Mouse (Mus musculus) right cerebral cortex, postnatal 25 days (tissue): ENCODE results near the gene Sspo.

ENCODE experiments used
- DNase-seq: peaks from one replicate; pipeline ENCODE4 v3.0.0; 2022

Sspo gene

DNA sequence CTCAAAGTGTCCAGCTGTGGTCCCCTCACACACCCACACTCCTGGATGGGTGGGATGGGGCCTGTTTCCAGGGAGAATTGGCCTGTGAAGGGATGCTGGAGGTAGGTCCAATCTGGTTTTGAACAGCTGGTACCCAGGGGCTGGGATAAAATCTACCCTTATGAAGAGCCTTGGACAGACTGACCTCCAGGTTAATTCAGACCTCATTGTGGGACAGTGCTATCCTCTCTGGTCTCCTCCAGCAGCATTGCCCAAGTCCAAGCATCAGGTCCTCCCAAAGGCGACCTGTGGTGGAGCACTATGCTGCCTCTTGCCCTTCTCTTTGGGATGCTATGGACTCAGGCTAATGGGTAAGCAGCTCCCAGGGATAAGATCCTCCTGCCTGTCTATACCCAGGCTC is at the start of gene Sspo:
Gene Sspo (plus strand): TSS at position 301 of the 400 bp plus-strand sequence.
- DNase-seq: no peak

DNA sequence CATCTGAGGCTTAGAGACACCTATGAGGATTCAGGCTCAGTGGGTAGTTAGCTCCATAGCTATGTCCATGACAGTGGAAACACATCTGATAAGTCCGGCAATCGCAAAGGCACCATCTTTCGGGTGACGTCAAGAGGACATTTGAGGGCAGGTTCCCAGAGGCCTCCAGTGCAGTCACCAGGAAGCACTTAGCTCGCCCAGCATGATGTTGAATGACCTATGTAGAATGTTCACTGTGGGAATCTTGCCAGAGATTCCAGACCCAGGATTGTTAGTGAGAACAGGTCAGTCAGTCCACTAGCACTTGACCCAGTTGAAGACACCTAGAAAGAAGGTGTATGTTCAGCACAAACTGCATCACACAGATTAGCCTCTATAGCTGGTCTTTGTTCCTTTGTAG is 48.1 kb upstream of the Sspo start:
- no peak for DNase-seq

DNA sequence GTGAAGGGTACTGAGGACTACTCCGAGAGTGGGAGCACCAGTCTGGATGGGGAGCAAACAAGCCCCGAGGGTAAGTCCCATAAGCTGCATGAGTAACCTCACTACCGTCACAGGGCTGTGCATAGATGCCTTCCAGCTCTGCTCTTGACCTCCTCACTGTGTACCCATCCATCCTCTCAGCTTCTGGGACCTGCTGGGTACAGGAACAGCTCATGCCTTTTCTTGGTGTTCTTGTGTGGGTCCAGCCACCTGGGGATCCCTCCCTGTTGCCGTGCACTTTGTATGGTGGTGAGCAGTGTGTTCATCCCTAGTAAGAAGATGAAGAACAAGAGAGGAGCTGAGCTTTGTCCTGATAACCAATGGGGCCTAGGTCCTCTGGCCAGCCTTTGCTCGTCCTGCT is 44.0 kb upstream of the Sspo start:
- DNase-seq: no peak

DNA sequence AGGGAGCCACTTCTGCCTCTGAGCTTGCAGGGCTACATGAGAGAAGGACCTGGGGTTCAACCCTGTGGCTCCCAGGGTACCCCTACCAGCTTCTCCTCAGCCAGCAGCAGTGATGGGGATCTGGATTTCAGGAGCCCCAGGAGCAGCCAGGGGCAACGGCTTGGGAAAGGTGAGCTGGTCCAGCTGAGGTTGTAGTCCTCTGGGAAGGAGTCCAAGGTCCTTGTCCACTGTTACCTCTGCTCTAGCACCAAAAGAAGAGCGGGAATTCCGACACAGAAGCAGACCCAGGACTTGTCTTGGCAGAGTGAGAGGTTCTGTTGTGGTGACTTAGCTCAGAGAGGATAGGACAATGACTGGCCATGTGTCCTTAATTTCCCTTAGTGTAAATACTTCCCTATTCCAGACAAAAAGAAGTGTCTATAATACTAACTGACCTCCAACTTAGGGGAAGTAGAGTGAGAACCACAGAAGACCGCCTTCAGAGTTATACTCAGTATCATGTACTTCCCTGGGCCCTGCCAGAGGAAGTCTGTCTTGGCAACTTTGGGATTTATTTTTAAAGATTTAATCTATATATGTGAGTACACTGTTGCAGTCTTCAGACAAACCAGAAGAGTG is 38.2 kb upstream of the Sspo start:
- no peak for DNase-seq

DNA sequence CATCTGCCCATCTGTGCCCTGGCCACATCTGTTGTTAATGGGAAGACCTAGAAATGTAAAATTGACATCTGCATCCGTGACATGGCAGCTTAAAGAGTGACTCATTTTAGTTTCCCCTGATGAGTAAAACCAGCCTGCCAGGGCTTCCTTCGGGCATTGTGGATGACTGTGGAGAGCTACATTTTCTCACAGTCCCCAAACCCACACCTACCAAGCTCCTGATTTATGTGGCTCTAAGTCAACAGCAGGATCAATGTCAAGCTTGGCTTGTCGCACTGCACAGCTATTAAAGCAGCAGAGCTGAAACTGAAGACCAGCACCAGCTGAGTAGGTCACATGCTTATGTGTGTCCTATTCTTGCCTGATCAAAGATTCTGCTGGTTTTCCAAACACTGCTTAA is 37.5 kb upstream of the Sspo start:
- no peak for DNase-seq

DNA sequence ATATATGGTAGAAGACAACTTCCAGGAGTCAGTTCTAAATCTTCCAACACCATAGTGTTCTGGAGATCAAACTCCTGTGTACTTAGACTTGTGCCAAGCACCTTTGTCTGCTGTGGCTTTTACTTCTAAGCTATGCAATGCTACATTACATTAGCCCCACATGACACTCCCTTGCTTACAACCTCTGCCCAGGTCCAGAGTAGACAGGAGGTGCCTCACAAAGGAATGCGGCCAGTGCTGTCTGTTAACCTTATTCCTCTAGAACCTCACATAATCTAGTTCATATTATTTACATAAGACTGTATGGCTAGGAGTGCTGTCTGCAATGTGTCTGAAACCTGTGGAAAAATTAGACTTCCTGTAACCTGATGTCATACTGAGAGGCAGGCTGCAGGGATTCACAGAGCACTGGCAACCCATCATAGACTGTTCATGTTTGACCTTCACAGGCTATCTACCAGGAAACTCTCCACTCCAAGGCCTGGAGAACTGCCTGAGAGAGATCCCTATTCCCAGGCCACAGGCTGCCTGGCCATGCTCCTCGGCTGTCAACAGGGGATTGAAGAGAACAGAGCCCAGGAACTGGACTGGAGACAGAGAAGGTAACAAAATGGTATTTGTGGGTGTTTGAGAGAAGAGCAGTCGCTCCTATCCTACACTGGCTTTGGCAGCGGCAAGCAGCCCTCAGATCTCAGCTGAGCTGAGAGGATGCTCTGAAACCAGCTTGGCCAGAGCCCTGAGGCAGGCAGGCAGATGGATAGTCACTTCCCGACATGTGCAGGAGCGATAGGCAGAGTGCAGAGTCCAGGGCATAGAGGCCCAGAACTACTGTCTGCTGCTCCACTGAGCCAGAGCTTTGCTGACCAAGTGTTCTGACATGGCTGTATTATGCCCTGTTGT is 36.6 kb upstream of the Sspo start:
- DNase-seq: no peak

DNA sequence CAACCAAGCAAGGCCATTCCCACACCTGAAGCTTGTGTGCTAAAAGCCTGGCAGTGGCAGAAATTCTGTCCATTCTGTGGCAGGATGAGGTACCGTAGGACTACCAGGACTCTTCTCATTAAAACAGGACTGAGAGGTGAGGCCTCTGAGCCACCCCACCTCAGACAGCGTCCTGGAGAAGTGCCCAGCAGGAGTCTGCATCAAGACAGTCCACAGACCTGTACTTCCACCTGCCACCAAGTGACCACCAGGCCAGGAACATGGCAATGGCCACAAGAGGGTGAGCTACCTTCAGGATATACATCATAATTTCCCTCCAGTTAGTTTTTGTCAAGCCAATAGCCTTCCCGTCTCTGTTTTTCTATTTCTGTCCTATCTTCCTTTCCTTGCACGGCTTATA is 35.9 kb upstream of the Sspo start:
- DNase-seq: no peak

DNA sequence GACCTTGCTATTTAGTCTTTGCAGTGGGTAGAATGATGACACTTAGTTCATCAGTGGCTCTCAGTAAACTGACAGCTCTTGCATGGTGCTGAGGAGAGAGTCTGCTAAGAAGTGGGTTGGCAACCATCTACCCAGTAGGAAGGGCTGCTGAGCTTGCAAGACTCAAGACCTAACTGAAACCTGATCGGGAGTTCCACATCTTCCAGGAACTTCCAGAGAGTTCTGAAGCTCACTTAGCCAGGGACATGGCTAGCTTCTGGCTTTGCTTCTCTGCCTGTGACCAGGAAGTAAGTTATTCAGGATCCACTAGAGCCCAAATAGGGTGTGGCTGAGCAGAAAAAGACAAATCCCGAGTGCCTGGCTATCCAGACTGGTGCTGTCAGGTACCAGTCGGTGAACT is 35.4 kb upstream of the Sspo start:
- no peak for DNase-seq

DNA sequence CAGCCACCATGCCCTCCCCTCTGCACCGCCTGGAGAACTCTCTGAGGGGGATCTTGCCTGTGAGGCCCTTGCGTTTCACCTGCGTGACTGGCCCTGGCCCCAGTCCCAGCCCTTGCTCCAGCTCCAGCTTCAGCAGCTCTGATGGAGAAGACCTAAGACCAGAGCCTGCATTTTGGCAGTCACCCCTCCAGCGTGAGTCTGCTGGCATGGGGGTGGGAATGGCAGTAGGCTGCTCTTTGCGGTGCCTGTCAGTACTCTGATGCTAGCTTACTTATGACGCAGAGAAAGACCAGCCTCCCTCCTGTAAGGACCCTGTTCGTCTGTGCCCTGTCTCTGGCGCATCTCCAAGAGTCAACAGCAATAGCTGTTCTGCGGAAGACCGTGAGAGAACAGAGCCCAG is 34.9 kb upstream of the Sspo start:
- DNase-seq: no peak

DNA sequence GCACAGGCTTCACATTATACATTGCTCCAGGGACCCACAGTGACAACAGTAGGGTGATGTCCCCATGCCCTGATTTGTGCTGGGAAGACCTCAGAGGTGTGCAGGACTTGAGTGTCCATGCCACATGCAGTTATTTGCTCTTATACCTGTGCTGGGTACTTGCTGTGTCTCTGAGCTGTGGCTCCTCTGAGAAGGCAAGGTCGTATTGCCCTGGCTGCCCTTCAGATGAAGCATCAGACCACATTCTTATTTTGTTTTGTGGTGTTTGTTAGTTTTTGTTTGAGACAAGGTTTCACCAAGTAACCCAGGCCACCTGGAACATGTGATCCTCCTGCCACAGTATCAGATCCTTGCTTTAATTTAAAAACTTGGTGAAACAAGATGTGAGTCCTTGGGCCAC is 33.1 kb upstream of the Sspo start:
- no peak for DNase-seq

DNA sequence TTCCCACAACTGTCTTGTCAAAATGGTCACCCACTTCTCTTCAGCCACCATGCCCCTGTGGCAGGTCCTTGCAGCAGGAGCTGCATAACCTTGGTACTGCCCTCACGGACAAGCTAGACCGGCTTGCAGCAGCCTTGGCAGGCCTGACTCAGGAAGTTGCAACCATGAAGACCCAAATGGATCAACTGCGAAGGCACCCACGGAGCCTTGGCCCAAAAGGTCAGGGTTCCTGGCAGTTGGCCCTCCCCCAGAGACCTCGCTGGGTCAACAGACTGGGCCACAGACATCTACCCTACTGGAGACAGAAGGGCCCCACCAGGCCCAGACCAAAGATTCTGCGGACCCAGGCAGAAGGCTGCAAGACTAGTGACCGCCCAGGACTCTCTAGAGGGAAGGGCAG is 32.4 kb upstream of the Sspo start:
- DNase-seq: no peak

DNA sequence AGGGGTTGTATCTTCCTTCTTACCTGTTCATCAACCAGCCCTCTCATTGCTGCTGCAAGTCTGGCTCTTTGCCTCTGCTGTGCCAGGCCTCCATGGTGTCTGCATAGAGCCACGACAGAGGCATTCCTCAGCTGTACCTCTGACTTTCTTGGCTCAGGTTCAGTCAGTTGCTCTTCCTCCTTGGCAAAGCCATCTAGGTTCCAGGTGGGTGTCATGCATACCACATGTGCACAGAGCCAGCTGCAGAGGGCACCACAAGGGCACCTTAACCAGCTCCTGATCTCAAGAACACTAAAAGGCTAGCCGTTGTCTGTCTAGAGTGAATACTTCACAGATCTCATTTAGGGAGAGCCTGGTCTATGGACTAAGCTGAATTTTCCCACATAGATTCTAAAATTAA is 31.5 kb upstream of the Sspo start:
- DNase-seq: no peak

DNA sequence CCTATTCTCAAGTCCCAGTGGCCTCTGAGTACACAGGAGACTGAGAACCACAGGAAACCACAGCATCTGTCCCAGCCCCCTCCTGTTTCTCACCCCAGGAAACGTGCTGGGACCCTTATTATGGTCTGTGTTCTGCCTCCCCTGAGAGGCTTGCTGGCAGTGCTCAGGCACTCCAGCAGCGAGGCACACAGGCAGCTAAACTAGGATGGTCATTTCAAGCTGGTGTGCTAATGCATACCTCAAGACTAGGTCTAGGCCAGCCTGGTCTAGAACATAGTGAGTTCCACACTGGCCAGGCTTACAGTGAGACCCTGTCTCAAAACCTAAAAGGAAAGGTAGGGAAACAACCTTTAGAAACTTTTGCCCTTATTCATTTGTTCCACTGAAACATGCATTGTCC is 27.4 kb upstream of the Sspo start:
- no peak for DNase-seq

DNA sequence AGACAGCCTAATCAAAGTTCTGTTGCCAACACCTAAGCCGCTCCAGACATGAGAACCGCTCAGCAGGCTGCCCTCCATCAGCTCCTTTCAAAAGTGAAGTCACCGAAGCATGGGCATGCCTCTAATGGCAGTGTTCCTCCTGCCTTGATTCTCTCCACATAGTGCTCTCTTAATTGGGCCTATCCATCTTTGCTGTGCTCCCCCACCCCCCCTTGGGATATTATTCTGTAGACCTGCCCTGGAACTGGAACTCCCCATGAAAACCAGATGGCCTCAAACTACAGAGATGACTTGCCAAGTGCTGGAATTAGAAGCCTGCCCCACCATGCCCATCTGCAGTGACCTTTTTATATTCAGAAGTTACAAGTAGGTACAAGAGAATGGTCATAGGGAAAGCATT is 24.7 kb upstream of the Sspo start:
- DNase-seq: no peak

DNA sequence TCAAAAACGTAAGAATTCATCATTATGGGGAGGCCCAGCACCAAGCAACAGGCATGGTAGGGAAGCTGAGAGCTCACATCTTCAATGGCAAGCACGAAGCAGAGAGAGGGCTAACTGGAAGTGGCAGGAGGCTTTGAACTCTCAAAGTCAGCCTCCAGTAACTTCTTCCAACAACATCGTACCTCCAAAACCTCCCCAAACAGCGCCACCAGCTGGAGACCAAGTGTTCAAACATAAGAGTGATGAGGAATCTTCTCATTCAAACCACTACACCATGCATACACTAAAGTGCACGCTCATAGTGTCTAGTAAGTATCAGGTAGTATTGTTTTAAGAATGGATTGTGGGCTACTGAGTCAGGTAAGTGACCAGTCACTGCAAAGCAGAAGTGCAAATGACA is 24.0 kb upstream of the Sspo start:
- no peak for DNase-seq

DNA sequence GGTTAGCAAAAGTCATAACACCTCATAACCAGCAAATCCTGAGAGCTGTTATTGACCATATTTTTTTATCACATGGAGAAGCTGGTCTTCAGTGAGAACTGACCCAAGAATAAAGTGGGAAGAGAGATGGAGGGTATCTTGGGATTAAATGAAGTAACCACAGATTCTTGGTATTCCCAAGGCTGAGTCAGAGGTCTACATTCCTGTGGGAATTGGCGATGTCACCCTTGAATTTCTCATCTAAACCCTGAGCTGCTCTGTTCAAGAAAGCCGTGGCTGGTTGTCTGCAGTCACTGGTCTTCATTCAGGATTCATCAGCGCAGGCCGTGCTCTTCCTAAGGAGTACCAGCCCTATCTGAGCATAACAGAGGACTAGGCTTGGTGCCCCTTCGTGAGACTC is 21.1 kb upstream of the Sspo start:
- DNase-seq: no peak

DNA sequence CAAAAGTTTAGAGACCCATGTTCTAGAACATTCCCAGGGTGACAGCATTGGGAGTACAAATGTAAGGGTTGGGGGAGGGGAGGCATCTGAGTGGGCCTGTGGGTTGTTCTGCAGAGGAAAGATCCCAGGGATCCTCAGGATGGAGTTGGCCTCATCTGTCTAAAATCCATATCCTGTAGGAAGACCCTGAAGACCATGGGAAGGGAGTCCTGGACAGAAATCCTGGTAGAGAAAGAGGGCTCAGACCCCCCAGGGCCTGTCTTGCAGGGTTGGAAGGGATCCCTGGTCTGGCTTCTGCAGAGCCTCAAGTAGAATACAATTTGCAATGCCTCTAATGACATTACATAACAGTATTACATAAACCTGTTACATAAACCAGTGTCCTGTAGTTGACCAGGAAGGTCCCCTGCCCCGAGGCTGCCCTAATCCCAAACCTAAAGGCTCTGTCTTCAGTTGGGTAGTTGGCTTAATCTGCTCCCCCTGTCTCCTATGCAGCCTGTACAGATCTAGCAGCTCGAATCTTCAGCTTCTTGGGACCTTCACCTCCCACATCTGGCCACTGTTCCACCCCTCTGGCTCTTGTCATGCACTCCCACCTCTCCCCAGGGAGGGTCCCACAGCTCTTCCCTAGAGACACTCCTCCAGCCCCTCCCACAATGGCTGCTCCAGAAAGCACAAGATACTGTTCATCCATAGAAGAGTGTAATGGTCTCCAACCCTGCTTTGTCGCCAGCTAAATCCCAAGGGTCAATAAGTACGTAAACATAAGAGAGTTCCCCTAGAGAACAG is 19.1 kb upstream of the Sspo start:
- no peak for DNase-seq

DNA sequence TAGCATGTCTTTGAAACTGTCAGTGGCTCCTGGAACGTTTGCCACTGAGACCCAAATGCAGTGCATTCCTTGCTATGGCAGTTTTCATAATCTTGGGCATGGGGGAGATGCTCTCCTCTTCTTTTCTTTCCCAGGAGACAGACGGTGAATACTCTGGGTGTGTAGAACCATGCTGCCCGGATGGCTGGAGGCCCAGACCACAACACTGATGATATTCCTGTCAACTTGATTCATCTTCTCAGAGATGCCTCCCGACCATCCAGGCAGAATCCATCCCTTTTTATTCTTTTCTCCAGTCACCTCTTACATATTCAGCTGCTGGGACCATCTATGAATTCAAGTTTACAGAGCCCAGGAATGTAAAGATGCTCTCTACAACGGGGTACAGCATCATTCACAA is 17.3 kb upstream of the Sspo start:
- DNase-seq: no peak

DNA sequence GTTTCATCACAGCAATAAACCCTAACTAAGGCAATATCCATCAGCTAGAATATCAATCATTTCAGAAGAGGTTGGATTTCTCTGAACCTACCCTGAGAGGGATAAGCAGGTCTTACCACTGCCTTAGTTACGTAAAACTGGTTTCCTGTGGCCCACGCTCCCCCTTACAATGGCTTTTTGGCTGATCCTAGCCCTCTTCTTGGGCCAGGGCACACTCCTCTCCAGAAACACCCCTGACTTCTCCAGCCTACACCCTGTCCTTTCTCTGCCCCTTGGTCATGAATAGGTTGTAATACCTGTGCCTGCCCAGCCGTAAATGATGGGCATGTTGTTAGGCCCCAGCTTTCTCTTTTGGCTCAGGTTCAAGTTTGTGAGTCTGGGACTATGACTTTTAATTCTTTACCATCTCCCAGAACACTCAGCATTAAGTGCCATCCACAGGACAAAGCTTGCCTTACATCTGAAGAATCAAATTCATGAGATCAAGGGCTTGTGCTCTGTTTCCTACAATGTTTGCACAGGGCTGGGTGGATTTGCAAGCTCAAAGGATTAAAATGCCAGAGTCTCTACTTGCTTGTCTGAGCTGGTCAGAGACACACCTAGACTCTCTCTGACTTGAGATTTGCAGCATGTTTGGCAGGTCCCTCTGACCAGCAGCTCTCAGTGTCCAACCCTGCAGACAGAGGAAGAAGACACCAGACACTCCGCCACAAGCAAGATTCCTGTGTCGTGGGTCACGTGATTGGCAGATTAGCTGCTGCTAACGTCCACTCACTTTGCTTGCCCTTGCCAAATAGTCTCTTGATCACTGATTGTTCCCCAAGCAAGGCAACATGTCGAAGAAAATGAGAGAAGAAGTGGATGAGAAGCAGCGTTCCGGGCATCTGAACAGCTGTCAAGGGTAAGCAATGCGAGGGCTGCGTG is 14.9 kb upstream of the Sspo start:
- no peak for DNase-seq

DNA sequence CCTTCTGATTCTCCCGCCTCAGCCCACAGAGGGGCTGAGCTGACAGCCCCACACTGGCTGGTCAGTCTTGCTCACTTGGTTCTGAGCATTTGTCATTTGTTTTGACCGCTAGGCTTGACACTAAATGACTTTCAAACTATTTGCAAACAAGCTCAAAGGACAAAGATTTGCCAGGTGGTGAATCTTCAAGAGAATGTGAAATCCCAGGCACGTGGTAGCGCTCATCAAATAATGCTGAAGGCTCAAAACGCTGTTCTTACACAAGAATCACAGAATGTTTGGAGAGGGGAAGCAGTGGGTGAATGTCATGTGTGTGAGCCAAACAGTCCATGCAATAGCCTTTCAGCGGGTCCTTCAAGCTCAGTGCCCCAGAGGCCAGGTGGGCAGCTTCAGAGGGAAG is 13.4 kb upstream of the Sspo start:
- no peak for DNase-seq

DNA sequence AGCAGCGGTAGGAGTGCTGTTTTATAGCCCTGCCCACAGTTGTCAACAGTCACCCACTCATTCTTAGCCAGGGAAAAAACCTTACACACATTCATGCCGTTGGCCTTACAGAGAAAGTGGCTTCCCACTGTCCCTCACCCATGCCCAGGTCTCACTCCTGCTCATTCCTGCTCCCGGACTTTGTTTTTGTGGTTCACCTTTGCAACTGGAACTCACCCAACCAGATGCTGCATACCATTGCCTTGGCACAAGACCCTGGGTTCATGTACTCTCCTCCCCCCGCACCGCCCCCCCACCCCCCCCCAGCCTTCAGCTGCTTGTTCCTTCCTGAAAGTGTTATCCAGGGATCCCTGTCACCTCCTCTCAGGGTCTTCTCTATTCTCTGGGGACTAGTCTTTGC is 12.9 kb upstream of the Sspo start:
- no peak for DNase-seq

DNA sequence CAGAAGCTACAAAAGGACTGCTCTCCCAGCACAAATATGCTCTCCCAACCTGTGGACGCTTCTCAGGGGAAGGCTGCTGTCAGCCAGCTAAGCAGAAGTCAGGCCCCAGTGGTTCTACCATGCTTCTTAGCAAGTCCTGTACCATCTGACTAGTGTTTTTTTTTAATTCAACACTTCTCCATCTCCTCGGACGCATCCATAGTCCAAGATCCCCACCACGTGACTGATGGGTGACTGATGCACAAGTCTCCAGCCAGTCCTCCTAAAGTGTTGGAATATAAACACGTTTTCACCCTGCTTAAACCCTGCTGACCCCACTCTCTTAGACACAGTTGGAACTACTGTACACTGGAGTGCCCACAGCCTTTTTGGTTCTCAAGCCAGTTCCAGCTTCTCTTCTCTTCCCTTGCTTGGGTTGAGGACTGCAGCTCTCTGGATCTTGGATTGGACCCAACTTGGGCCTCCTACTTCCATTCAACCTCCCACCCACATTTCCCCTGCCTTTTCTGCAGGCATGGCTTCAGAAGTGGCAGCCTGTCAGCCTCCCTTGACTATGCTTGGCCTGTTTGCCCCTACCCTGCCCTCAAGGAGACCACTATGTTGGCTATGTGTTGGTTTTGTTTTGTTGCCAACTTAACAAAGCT is 12.2 kb upstream of the Sspo start:
- DNase-seq: no peak
